Mouse (Mus musculus) thymus, postnatal 10 days (tissue): Measurements from ENCODE around the gene Vwa7.

Experiments used
- DNase-seq, 2 experiments: peaks; one replicate each; pipeline ENCODE4 v3.0.0; 2021; ENCODE audit warnings: low spot score in 2 of 2

Vwa7 gene

GRCm38 (mm10) chr17:35045807-35046680 lies 29.7 kb downstream of the Vwa7 start:
- DNase-seq: no peak

GRCm38 (mm10) chr17:35046681-35047455 lies 30.5 kb downstream of the Vwa7 start, which contains the start of gene Msh5:
Gene Msh5, minus strand, starts transcription at chr17:35046745.
- peak; percentile 96 to 97 for DNase-seq

- no peak for DNase-seq
Observed at GRCm38 (mm10) chr17:35047688-35048087, 31.3 kb downstream of the Vwa7 start.

- peak in 1 of 2 experiments; percentile 50 for DNase-seq
Observed at GRCm38 (mm10) chr17:35048149-35048931, 32.0 kb downstream of the Vwa7 start.

- DNase-seq: no peak
Observed at GRCm38 (mm10) chr17:35048932-35049440, 32.6 kb downstream of the Vwa7 start.

GRCm38 (mm10) chr17:35049561-35050016 lies 33.2 kb downstream of the Vwa7 start, which contains the start of gene Clic1:
Gene Clic1, plus strand, starts transcription at chr17:35049966.
- peak; percentile 66 to 67 for DNase-seq

GRCm38 (mm10) chr17:35050126-35050750 lies 33.9 kb downstream of the Vwa7 start:
- peak; percentile 75 to 77 for DNase-seq

- DNase-seq: peak; percentile 69 to 72
Observed at GRCm38 (mm10) chr17:35051156-35052086, 35.0 kb downstream of the Vwa7 start.

- DNase-seq: no peak
Observed at GRCm38 (mm10) chr17:35052271-35052798, 36.0 kb downstream of the Vwa7 start.

- DNase-seq: no peak
Observed at GRCm38 (mm10) chr17:35055691-35056495, 39.5 kb downstream of the Vwa7 start.

- DNase-seq: no peak
Observed at GRCm38 (mm10) chr17:35057090-35057489, 40.7 kb downstream of the Vwa7 start.

- DNase-seq: no peak
Observed at GRCm38 (mm10) chr17:35058316-35058715, 41.9 kb downstream of the Vwa7 start.

- peak; percentile 84 to 94 for DNase-seq
Observed at GRCm38 (mm10) chr17:35058911-35059892, 42.8 kb downstream of the Vwa7 start, which contains the start of gene Ddah2. Gene Ddah2, plus strand, starts transcription at chr17:35059035.

GRCm38 (mm10) chr17:35060071-35060470 lies 43.7 kb downstream of the Vwa7 start:
- DNase-seq: no peak

- DNase-seq: no peak
Observed at GRCm38 (mm10) chr17:35060737-35061297, 44.4 kb downstream of the Vwa7 start.

- DNase-seq: no peak
Observed at GRCm38 (mm10) chr17:35061299-35061698, 44.9 kb downstream of the Vwa7 start.

- no peak for DNase-seq
Observed at GRCm38 (mm10) chr17:35063466-35063865, 47.1 kb downstream of the Vwa7 start.
